Mouse (Mus musculus) thymus, postnatal 25 days (tissue): ENCODE measurements around the gene Tmem50b.
A peak's percentile ranks its signal among the peaks of the same experiment; 100 is the strongest.

Experiments
- DNase-seq: peaks from one replicate; pipeline ENCODE4 v3.0.0; 2022

The Tmem50b gene

GRCm38 (mm10) chr16:91606958-91607357 lies 9.4 kb upstream of the Tmem50b start:
- no peak for DNase-seq

GRCm38 (mm10) chr16:91605156-91605555 lies 7.6 kb upstream of the Tmem50b start:
- DNase-seq: no peak

- DNase-seq: no peak
These were observed 4.1 kb upstream of the Tmem50b start for GRCm38 (mm10) chr16:91601693-91602092.

- no peak for DNase-seq
These were observed 3.5 kb upstream of the Tmem50b start for GRCm38 (mm10) chr16:91601081-91601480.

GRCm38 (mm10) chr16:91599242-91599641 lies 1.6 kb upstream of the Tmem50b start:
- no peak for DNase-seq

- DNase-seq: no peak
These were observed 575 bp downstream of the Tmem50b start for GRCm38 (mm10) chr16:91596779-91597671.

- no peak for DNase-seq
These were observed 1.2 kb downstream of the Tmem50b start for GRCm38 (mm10) chr16:91596397-91596778.

- no peak for DNase-seq
These were observed 2.5 kb downstream of the Tmem50b start for GRCm38 (mm10) chr16:91595076-91595475.

- peak; percentile 38 for DNase-seq
These were observed 4.3 kb downstream of the Tmem50b start for GRCm38 (mm10) chr16:91593262-91593661.

- DNase-seq: no peak
These were observed 5.4 kb downstream of the Tmem50b start for GRCm38 (mm10) chr16:91592162-91592561.

- no peak for DNase-seq
These were observed 8.9 kb downstream of the Tmem50b start for GRCm38 (mm10) chr16:91588703-91589102.

GRCm38 (mm10) chr16:91587730-91588453 lies 9.7 kb downstream of the Tmem50b start:
- peak; percentile 72 for DNase-seq

GRCm38 (mm10) chr16:91586244-91586643 lies 11.4 kb downstream of the Tmem50b start:
- no peak for DNase-seq

- DNase-seq: no peak
These were observed 12.0 kb downstream of the Tmem50b start for GRCm38 (mm10) chr16:91585617-91586016.

- DNase-seq: peak; percentile 70
These were observed 15.3 kb downstream of the Tmem50b start for GRCm38 (mm10) chr16:91582307-91582706.

- DNase-seq: no peak
These were observed 18.4 kb downstream of the Tmem50b start for GRCm38 (mm10) chr16:91578980-91579720.

- DNase-seq: no peak
These were observed 22.4 kb downstream of the Tmem50b start for GRCm38 (mm10) chr16:91575151-91575550.

- no peak for DNase-seq
These were observed 26.5 kb downstream of the Tmem50b start for GRCm38 (mm10) chr16:91571105-91571504.

GRCm38 (mm10) chr16:91568960-91569359 lies 28.6 kb downstream of the Tmem50b start:
- no peak for DNase-seq

GRCm38 (mm10) chr16:91566002-91566401 lies 31.6 kb downstream of the Tmem50b start:
- no peak for DNase-seq

GRCm38 (mm10) chr16:91565292-91565951 lies 32.2 kb downstream of the Tmem50b start:
- no peak for DNase-seq

- no peak for DNase-seq
These were observed 32.9 kb downstream of the Tmem50b start for GRCm38 (mm10) chr16:91564580-91565291.
